Mouse (Mus musculus): ENCODE measurements at regions not wholly inside any gene's neighbourhood (a gene's known extent, or its start where the extent isn't known, plus 50 kb on each side); places are given as distances from the start of the nearest gene placed in this dataset.

DNA sequence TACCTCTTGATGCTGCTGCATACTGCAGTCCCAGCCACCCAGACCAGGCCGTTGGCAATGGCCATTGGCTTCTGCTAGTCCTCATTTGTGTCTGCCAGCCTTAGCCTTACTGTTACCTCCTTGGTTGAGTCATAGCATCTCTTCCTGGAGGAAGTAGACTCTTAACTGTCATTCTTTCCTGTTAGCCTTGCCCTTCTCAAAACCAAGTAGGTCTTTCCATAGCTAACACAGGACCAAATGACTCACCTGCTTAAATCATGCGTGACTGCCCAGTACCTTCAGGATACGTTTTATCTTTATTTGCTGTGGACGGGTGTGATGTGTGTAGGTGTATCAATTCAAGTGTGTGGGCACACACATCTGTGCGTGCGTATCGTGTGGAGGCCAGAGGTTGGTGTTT is 136.9 kb downstream of the Zfp706 start:
- intact Hi-C loops (cut with DNase I): no loop called here

DNA sequence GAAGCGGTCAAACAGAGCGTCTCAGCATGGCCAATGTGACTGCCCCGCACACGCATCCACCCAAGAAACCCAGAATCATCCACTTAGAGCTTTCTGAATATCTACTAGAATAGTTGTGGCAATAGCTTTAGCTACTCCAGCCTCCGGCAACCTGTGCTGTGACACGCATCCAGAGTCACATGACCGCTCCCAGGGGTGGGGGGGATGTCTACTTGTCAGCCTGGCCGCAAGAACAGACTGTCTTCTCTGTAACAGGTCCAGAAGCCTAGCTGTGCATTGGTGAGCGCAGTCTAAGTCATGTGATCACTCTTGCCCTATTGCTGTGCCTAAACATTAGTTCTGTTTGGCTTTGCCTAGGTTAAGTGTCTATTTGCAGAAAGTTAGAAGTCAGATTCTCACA is 137.5 kb downstream of the Zfp706 start:
- intact Hi-C loops (cut with DNase I): no loop called here
- DNase-seq (ENCODE audit: low spot score in 2 of 2): no peak

More for the DNA sequence above, 136.9 kb downstream of the Zfp706 start:
- no peak for DNase-seq (ENCODE audit: low spot score in 2 of 2)

DNA sequence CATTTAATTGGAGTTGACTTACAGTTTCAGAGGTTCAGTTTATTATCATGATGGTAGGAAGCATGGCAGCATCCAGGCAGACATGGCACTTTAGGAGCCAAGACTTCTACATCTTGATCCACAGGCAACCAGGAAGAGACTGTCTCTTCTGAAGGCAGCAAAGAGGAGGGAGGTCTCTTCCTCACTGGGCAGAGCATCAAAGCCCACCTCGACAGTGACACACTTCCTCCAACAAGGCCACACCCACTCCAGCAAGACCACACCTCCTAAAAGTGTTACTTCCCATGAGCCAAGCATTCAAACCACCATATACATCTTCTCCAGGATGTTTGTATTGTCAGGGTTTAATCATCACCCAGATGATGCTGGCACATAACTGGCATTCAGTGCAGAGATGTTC is 141.5 kb downstream of the Zfp706 start:
- intact Hi-C loops (cut with DNase I): no loop called here

DNA sequence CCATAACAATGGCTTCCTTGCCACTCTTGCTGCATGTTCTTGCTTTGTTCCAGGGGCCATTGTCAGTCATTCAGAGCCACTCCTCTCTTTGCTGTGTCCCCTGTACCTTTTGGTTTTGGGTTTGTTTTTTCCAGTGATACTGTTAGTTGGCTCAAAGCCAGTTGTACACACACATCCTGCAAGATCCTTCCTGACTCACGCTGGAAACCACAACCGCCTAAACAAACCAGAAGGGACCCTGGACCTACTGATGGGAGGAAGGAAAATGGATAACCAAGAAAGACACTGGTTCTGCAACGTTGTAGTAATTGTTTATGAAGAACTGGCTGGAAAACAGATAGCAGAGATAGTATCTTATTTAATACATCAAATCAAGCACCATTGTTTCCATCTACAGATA is 142.2 kb downstream of the Zfp706 start:
- intact Hi-C loops (cut with DNase I): no loop called here
- DNase-seq (ENCODE audit: low spot score in 2 of 2): no peak

More for the DNA sequence above, 141.5 kb downstream of the Zfp706 start:
- DNase-seq (ENCODE audit: low spot score in 2 of 2): no peak

DNA sequence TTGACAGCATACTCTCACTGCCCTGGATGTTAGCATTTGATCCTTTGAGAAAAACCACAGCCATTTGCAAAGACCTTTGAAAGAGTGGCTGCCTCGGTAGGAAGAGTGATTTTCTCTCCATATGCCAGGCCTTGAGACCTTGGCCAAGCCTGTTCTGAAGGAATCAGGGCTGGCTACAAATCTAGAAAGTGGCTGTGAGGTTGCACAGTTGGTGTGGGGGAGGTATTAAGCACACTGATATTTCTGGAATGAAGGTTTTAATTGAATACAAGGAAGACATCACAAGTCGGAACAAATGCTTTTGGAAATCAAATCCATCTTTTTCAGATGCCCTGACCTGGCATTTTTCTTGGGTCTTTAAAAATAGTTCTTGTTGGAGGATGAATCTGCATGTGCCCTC is 143.5 kb downstream of the Zfp706 start:
- DNase-seq (ENCODE audit: low spot score in 2 of 2): no peak
- intact Hi-C loops (cut with DNase I): no loop called here

DNA sequence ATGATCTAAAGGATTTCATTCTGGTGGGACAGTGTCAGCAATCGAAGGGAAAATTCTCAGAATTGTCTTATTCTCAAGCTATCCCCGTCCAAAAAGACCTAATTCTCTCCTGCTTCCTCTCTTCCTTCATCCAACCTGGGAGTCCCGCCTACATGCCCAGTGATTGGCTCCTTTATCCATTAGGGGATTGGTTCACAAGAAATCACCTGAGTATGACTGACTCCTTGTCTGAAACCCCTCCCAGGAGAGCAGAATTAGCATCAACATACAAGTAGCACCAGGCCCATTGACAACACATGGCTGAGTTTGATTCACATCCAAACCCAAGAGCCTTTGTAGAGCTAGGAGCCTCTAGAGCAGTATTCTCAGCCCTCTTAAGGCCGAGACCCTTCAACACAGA is 148.9 kb downstream of the Zfp706 start:
- intact Hi-C loops (cut with DNase I): no loop called here
- DNase-seq (ENCODE audit: low spot score in 2 of 2): no peak

DNA sequence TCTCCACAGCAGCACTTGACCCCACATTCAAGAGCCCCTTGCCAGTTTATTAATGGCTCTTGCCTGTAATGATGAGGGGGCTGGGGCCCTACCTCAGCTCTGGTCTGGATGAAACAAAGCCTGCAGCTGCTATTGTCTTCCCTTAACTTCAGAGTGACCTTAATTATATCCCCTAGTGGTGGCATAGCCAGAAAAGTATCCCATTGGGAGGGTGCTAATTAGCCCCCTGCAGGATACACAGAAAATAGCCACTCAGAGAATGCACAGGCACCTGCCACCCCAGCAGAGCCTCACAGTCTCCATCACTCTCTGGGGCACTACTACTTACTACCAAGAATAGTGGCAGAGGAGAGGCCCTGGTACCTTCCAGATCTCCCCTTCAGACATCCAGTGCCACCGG is 150.0 kb downstream of the Zfp706 start:
- intact Hi-C loops (cut with DNase I): no loop called here
- no peak for DNase-seq (ENCODE audit: low spot score in 2 of 2)

DNA sequence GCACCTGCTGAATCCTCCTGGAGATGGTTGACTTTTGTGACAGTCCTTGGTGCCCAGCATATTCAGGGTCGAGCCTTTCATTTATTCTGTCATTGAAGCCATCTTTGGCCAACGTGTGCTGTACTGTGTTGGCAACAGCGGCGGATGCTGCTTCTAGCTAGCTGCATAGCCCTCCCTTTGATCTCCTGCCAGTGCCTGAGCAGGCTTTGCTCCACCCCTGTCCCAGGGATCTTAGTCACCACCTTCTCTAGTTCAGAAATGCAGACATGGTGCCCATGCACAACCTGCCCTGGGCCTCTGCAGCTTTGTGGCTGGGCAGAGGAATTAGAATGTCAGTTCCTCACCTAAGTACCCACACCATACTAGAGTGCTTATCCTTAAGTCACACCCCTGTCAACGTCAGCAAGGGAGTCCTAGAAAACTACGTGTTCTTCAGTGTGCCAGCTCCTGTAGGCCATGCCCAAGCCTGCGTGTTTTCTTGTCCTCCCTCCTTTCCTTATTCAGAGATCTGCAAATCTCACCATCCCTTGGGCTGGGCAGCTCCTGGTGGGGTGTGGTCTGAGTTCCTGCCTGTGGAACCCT is 151.9 kb downstream of the Zfp706 start:
- no peak for DNase-seq (ENCODE audit: low spot score in 2 of 2)
- intact Hi-C loops (cut with DNase I): no loop called here

DNA sequence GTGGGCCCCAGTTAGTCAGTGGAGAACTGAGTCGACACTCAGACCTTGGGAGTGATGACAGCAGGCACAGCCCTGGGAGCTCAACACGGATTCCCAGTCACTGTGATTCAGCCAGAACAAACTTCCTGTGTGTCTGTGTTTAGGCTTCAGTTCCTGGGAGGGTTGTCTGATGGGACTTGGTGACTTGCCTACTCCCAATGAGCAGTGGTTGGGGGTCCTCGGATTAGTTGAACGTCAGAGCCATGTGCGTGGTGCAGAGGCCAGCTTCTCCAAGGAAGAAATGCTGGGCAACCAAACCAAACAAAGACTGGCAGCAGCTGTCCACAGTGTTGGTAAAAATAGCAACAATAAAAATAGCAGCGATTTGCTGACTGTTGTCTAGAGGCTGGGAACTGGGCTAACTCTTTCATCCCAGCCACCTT is 152.7 kb downstream of the Zfp706 start:
- DNase-seq (ENCODE audit: low spot score in 2 of 2): no peak
- intact Hi-C loops (cut with DNase I): no loop called here

DNA sequence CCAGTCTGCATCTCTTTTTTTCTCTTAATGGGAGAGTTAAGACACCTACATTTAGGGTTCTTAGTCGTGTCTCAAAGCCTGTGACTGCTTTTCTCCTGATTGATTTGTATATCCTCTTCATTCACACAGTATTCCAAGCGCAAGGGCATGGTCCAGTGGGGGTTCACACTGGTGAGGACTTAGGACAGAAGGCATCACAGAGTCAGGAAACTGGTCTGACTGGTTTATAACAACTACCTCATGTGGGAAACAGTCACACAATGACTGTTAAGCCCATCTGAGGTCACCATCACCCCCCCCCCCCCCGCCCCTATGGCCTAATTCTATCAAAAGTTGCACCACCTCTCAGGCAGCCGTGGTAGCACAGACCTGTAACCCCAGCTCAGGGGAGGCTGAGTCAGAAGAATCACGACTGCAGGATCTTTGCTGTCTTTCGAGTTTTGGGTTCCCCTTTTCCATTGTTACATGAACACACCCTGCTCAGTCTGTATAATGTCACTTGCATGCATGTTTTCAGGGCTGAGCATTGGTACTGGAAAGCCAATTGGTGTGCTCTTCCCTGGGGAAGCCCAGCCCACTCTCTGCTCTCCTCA is 155.2 kb downstream of the Zfp706 start:
- intact Hi-C loops (cut with DNase I): no loop called here
- DNase-seq (ENCODE audit: low spot score in 2 of 2): no peak

DNA sequence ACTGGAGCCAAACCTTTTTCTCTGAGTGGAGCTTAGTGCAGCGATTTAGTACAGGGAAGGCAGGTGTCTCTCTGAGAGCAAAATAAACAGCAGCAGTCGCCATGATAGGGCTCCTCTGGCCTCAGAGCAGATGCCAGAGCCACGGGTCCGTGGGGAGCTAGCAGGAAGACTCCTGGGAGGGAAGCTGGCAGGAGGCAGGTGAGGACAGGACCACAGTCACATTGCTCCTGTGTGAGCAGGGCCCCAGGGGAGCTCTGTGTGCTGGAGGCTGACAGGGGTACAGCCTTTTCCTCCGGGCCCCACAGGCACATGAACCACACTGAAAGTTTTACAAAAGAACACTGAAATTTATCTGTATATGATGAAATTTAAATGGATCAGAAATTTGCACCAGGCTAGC is 159.3 kb downstream of the Zfp706 start:
- no peak for DNase-seq (ENCODE audit: low spot score in 2 of 2)
- intact Hi-C loops (cut with DNase I): no loop called here

DNA sequence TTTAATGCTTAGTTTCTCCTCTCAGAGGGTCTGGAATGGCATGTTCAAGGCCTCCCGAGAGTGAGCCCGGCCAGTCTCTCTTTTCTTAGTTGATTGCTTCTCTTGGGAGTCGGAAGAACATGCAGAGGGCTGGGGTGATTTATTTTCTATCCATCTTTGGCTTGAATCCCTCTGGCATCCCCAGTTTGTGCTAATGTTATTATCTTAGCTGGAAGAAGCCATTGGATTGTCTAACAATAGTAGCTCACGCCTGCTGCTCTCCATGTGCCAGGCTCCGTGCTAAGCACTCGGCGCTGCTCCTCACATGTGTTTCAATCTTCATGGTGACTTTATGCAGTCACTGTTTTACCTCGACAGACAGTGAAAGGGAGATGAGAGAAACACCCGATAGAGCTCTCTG is 160.8 kb downstream of the Zfp706 start:
- intact Hi-C loops (cut with DNase I): no loop called here
- DNase-seq (ENCODE audit: low spot score in 2 of 2): no peak

Measured in left cerebral cortex, postnatal 36 days (tissue).